13 mouse cellular contexts compared by ENCODE assay signal in the genomic region with DNA sequence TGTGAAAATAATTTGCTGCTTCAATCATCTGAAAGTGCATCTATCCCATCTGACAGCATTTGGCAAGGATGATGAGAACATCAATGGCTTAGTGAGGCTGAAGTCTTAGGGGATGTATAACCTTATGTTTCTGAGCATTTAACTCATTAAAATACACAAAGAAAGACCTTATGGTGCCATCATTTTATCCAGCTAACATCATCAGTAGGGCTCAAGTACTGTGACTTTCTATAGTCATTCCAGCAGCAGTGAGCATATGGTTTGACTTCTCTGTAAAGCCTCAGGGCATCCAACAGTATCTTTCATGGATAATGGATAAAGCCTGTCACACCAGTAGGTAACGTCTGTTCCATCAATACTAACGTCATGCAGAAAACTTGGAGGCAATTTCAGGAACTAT.
"Had no signal": no experiment of that assay in that cellular context is flagged by ENCODE, and none has a peak within 500 bp of the region (broad histone marks: within the 10 kb centered on the region; RNA-seq: fewer than 3 reads in every experiment).

No protein-coding gene starts in this region.

- H3K27me3 ChIP-seq: kidney, embryonic 15.5 days; liver, embryonic 15.5 days; stomach, embryonic 15.5 days had no signal

- DNase-seq: kidney, adult 2 months; kidney, postnatal 14 days; left cerebral cortex, postnatal 4 days; lung, adult 2 months; lung, postnatal 36 days; right cerebral cortex, postnatal 14 days; thymus, adult 2 months; thymus, postnatal 25 days had no signal

- H3K4me1 ChIP-seq: kidney, embryonic 15.5 days; liver, embryonic 15.5 days; stomach, embryonic 15.5 days had no signal

- H3K9me3 ChIP-seq: kidney, embryonic 15.5 days; liver, embryonic 15.5 days; stomach, embryonic 15.5 days had no signal

- H3K36me3 ChIP-seq: kidney, embryonic 15.5 days; liver, embryonic 15.5 days; stomach, embryonic 15.5 days had no signal

- H3K9ac ChIP-seq: kidney, embryonic 15.5 days; liver, embryonic 15.5 days; stomach, embryonic 15.5 days had no signal

- ATAC-seq: lung, postnatal 0 days had no signal

- H3K4me3 ChIP-seq: kidney, embryonic 15.5 days; liver, embryonic 15.5 days; stomach, embryonic 15.5 days had no signal

- H3K27ac ChIP-seq: kidney, embryonic 15.5 days; liver, embryonic 15.5 days; stomach, embryonic 15.5 days had no signal

- H3K4me2 ChIP-seq: kidney, embryonic 15.5 days; liver, embryonic 11.5 days; liver, embryonic 15.5 days; stomach, embryonic 15.5 days had no signal
